Mouse (Mus musculus): ENCODE measurements around the gene Hdhd3. TPM values are rescaled to one million over a fixed set of nuclear protein-coding genes. Genes with fewer than 3 reads are reported as not detected.

Hdhd3 gene
- polyA plus RNA-seq, 1 experiment: 3.8 TPM

DNA sequence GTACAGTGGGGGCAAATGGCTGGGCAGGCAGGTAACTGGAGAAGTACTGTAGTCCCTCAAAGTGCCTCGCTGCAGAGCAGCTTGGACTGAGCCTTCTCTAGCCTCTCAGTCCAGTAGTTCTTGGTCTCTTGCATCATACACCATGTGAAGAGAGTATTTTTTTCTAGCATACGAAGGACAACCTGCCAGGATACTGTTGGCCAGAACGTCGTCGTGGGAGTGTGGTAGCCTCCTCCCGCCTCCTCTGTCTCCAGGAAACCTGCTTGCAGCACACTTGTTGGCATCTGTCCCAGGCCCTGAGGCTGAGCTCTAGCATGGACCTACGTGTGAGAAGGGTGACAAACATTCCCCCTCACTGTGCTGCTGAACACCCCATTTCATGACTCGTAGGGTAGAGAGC is 6.5 kb downstream of the Hdhd3 start:
- no peak for TF ChIP-seq CTCF (IDR thresholded peaks at IDR 0.05; ENCODE audit: borderline replicate concordance, insufficient read depth, low read length)
- TF ChIP-seq POLR2A (IDR thresholded peaks at IDR 0.05; ENCODE audit: low read depth, low read length): no peak
- no peaks in the 10 kb centered on the region for H3K4me1 ChIP-seq (ENCODE audit: control insufficient read depth, insufficient read depth, low read length)
- no peak overlapping the region for H3K27ac ChIP-seq (ENCODE audit: insufficient read depth, low read length)
- no peak overlapping the region for H3K4me3 ChIP-seq (ENCODE audit: insufficient read depth, low read length)

DNA sequence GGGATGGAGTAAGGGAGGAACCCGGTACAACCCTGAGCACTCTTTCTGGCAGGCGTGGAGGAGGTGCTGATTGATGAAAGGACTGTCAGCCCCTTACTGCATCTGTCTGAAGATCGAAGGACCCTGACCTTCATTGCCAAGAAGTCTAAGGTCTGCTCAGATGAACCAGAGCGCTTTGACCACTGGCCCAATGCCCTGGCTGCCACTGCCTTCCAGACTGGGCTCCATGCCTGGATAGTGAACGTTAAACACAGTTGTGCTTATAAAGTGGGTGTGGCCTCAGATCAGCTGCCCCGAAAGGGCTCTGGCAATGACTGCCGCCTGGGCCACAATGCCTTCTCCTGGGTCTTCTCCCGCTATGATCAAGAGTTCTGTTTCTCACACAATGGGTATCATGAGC is 7.3 kb downstream of the Hdhd3 start:
- Histone ChIP-seq H3K27ac (ENCODE audit: insufficient read depth, low read length) (no peak overlapping the region), H3K4me3 (ENCODE audit: insufficient read depth, low read length) (no peak overlapping the region), H3K4me1 (ENCODE audit: control insufficient read depth, insufficient read depth, low read length) (no peaks in the 10 kb centered on the region)
- no peak for TF ChIP-seq CTCF (IDR thresholded peaks at IDR 0.05; ENCODE audit: borderline replicate concordance, insufficient read depth, low read length)
- TF ChIP-seq POLR2A (IDR thresholded peaks at IDR 0.05; ENCODE audit: low read depth, low read length): no peak

DNA sequence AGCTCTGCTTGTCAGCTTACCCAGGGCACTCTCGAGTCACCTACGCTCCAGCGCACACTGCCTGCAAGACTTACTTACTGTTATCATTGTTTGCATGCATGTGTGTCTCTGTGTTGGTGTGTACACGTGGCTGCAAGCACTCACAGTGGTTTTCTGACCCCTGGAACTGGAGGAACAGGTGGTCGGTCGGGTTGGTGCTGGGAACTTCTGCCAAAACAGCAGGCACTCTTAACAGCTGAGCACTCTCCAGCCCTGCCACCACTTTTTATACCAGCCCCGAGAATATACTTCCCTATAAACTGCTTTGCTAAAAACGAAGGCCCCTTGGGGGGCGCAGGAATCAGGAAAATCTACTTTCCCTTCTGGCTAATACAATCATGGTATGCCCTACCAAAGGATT is 9.0 kb downstream of the Hdhd3 start:
- no peaks in the 10 kb centered on the region for H3K4me1 ChIP-seq (ENCODE audit: control insufficient read depth, insufficient read depth, low read length)
- TF ChIP-seq CTCF (IDR thresholded peaks at IDR 0.05; ENCODE audit: borderline replicate concordance, insufficient read depth, low read length): no peak
- TF ChIP-seq POLR2A (IDR thresholded peaks at IDR 0.05; ENCODE audit: low read depth, low read length): no peak
- H3K4me3 ChIP-seq (ENCODE audit: insufficient read depth, low read length): no peak overlapping the region
- H3K27ac ChIP-seq (ENCODE audit: insufficient read depth, low read length): no peak overlapping the region

DNA sequence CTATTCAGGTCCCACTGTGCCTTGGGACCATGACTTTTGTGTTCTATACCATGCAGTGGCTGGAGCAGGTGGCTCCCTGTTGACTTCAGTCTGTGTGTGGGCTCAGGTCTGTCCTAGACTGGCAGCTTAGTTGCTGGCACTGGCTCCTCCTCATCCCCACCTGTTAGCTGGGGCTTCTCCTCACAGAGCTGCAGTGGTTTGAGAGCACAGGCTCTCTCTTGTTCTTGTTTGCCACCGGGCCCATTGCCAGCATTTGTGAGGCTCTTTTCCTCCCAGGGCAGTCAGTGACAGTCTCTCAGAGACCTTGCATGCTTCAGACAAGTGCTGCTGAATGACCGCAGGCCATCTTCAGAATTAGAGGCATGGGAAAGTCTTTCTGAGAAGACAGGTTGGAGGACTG is 10.6 kb downstream of the Hdhd3 start:
- TF ChIP-seq POLR2A (IDR thresholded peaks at IDR 0.05; ENCODE audit: low read depth, low read length) (no peak), CTCF (IDR thresholded peaks at IDR 0.05; ENCODE audit: borderline replicate concordance, insufficient read depth, low read length) (no peak)
- Histone ChIP-seq H3K27ac (ENCODE audit: insufficient read depth, low read length) (no peak overlapping the region), H3K4me3 (ENCODE audit: insufficient read depth, low read length) (no peak overlapping the region), H3K4me1 (ENCODE audit: control insufficient read depth, insufficient read depth, low read length) (no peaks in the 10 kb centered on the region)

DNA sequence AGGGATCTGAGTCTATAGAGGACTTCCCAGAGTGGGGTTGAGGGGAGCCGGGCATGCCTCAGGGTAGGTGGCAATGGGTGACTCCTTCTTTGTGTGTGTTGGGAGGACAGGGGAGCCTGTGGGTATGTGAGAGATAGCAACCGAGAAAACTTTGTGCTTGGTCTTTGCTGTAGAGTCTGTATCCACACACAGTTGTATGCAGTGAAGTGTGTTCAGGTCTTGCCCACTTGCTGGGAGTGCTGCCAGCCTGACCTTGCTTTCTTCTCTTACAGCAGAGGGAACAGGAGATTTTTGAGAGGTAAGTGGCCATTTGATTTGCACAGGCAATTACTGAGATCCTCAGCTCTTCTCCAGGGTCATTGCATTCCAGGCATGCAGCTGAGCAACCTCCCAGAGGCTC is 15.4 kb downstream of the Hdhd3 start:
- TF ChIP-seq CTCF (IDR thresholded peaks at IDR 0.05; ENCODE audit: borderline replicate concordance, insufficient read depth, low read length) (no peak), POLR2A (IDR thresholded peaks at IDR 0.05; ENCODE audit: low read depth, low read length) (no peak)
- no peaks in the 10 kb centered on the region for H3K4me1 ChIP-seq (ENCODE audit: control insufficient read depth, insufficient read depth, low read length)
- H3K4me3 ChIP-seq (ENCODE audit: insufficient read depth, low read length): no peak overlapping the region
- H3K27ac ChIP-seq (ENCODE audit: insufficient read depth, low read length): no peak overlapping the region

DNA sequence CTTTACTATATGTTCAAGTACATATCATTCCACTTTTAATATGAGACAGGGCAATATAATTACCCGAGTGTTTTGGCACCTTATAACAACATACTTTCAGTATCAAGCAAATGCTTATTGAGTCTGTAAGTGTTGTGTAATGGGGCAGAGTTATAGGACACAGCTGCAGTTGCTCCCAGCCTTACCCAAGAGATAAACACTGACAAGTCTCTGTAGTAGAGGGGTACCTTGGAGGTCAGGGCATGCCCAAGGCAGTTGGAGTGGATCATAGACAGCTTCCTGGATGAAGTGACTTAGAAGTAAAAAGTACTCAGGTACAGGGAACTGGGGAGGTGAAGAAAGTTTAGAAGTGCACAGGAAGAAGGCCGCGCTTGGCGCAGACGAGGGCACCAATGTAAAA is 16.1 kb downstream of the Hdhd3 start:
- Histone ChIP-seq H3K27ac (ENCODE audit: insufficient read depth, low read length) (no peak overlapping the region), H3K4me1 (ENCODE audit: control insufficient read depth, insufficient read depth, low read length) (no peaks in the 10 kb centered on the region), H3K4me3 (ENCODE audit: insufficient read depth, low read length) (no peak overlapping the region)
- no peak for TF ChIP-seq CTCF (IDR thresholded peaks at IDR 0.05; ENCODE audit: borderline replicate concordance, insufficient read depth, low read length)

DNA sequence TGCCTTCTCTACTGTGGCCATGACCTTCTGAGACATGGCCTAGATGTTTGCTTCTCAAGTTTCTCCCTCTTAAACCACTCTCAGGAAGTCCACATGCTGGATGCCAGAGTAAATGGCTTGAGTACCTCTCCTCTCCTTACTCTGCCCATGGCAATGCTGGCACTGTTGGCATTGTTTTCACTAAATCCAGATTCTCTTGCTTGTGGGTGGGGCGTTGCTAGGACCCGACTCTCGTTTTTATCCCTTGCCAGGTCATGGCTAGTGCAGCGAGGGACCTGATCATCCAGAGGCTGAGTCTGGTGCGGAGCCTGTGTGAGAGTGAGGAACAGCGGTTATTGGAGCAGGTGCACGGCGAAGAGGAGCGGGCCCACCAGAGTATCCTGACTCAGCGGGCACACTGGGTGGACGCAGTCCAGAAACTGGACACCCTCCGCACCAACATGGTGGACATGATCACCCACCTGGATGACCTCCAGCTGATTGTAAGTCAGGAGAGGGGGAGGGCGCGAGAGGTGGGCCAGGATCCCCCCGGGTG is 17.0 kb downstream of the Hdhd3 start:
- TF ChIP-seq CTCF (IDR thresholded peaks at IDR 0.05; ENCODE audit: borderline replicate concordance, insufficient read depth, low read length) (no peak), POLR2A (IDR thresholded peaks at IDR 0.05; ENCODE audit: low read depth, low read length) (no peak)
- H3K4me1 ChIP-seq (ENCODE audit: control insufficient read depth, insufficient read depth, low read length): no peaks in the 10 kb centered on the region
- no peak overlapping the region for H3K4me3 ChIP-seq (ENCODE audit: insufficient read depth, low read length)
- no peak overlapping the region for H3K27ac ChIP-seq (ENCODE audit: insufficient read depth, low read length)

DNA sequence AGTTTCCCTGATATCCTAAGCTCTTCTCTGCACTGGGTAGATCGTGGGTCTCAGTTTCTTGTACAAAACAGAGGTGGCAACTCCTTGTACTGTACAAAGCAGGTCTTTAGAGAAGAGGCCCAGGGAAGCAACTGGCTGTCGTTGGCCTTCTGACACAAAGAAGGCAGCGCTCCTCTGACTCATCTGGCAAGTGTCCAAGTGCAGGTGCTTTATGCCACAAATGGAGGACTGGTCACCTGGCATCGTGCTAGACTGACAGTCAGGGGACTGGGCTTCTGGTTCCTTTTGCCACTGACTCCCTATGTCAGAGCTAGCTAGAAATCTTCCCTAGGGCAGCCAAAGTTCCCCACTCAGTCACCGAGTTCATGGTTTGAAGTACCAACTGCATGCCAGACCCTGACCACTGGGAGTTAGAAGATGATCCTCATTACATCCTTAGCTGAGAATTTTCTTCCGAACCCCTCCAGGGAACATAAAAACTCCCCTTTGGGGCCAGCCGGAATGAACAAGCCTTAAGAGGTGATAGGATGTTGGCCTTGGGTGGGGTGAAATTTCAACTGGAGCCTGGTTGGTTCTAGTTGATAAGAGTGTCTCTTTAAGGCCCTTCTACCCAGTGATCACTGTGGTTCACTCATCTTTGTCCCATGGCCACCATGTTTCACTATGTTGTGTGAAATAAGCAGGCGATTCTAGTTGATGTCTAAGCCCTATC is 17.7 kb downstream of the Hdhd3 start:
- Histone ChIP-seq H3K4me3 (ENCODE audit: insufficient read depth, low read length) (no peak overlapping the region), H3K4me1 (ENCODE audit: control insufficient read depth, insufficient read depth, low read length) (no peaks in the 10 kb centered on the region), H3K27ac (ENCODE audit: insufficient read depth, low read length) (no peak overlapping the region)
- TF ChIP-seq POLR2A (IDR thresholded peaks at IDR 0.05; ENCODE audit: low read depth, low read length) (no peak), CTCF (IDR thresholded peaks at IDR 0.05; ENCODE audit: borderline replicate concordance, insufficient read depth, low read length) (no peak)

DNA sequence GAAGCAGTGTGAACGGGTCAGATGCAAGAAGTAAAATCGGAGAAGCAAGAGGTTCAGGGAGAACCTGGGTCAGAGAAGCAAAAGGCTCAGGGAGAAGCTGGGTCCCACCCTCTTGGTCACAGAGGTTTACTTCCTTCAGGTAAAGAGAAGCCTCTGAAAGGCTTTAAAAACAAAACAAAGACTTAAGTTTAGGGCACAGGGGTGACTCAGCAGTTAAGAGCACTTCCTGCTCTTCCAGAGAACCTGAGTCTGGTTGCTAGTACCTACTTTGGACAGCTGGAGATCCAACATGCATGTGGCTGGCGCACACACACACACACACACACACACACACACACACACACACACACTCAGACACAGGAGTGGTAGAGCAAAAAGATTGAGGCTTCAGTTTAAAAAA is 18.3 kb downstream of the Hdhd3 start:
- no peak for TF ChIP-seq POLR2A (IDR thresholded peaks at IDR 0.05; ENCODE audit: low read depth, low read length)
- TF ChIP-seq CTCF (IDR thresholded peaks at IDR 0.05; ENCODE audit: borderline replicate concordance, insufficient read depth, low read length): no peak
- H3K4me3 ChIP-seq (ENCODE audit: insufficient read depth, low read length): no peak overlapping the region
- no peak overlapping the region for H3K27ac ChIP-seq (ENCODE audit: insufficient read depth, low read length)
- no peaks in the 10 kb centered on the region for H3K4me1 ChIP-seq (ENCODE audit: control insufficient read depth, insufficient read depth, low read length)

DNA sequence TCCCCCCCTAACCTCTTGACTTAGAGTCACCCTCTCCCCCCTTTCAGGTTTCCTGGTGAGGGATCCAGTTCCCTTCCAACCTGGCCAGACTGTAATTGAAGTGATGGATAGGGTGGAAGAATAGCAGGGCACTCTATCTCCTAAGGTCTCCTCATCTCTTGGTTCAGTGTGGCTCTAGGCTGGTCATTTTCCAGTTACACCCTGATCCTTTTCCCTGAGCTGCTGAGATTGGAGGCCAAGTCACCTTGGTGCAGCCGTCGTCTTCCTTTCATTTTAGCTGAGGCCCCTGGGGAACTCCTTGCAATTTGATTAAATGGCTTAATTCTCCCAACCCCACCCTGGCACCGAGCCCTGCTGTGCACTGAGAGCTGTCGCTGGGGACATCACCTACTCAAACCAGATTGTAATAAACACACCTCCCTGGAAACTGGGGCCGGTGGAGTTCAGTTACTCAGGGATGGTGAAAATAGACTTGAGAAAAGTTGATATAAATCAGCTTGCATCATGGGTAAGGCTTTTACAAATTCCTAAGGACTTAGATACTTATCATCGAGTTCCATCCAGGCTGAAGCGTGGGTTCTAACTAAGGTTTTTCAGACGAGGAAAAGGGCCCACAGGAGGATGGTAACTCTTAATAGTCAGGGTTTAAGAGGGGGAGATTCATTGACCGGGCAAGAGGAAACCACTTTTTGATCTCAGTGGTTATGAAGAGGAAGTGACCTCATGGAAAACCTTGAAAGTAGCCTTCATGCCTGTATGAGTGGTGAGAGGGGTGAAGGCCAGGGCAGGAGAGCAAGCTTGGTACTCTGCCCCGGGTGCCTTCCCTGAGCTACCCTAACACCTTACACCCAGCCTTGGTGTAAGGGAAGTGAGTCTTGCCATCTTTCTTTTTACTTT is 22.3 kb downstream of the Hdhd3 start:
- TF ChIP-seq CTCF (IDR thresholded peaks at IDR 0.05; ENCODE audit: borderline replicate concordance, insufficient read depth, low read length) (no peak), POLR2A (IDR thresholded peaks at IDR 0.05; ENCODE audit: low read depth, low read length) (no peak)
- Histone ChIP-seq H3K4me3 (ENCODE audit: insufficient read depth, low read length) (no peak overlapping the region), H3K27ac (ENCODE audit: insufficient read depth, low read length) (no peak overlapping the region), H3K4me1 (ENCODE audit: control insufficient read depth, insufficient read depth, low read length) (no peaks in the 10 kb centered on the region; the same call in 1 of the 2 replicates)
